Mouse (Mus musculus) frontal cortex, postnatal 10 days (tissue): ENCODE measurements at regions not wholly inside any gene's neighbourhood (a gene's known extent, or its start where the extent isn't known, plus 50 kb on each side); places are given as distances from the start of the nearest gene placed in this dataset.
A peak's percentile ranks its signal among the peaks of the same experiment; 100 is the strongest.

Experiments used
- DNase-seq, 2 experiments: peaks; one replicate each; pipeline ENCODE4 v3.0.0; 2022; ENCODE audit warnings: low spot score in 2 of 2, mixed read lengths in 1 of 2

- DNase-seq, result no peak
Measured at GRCm38 (mm10) chr13:39127942-39128341, 167.3 kb upstream of the Slc35b3 start.

- DNase-seq, result no peak
Measured at GRCm38 (mm10) chr13:39092058-39092457, 131.4 kb upstream of the Slc35b3 start.

GRCm38 (mm10) chr13:39084544-39084943 lies 123.9 kb upstream of the Slc35b3 start:
- DNase-seq, result no peak

- DNase-seq, result no peak
Measured at GRCm38 (mm10) chr13:39074211-39074610, 113.5 kb upstream of the Slc35b3 start.

GRCm38 (mm10) chr13:39032263-39032662 lies 71.6 kb upstream of the Slc35b3 start:
- no peak for DNase-seq

- no peak for DNase-seq
Measured at GRCm38 (mm10) chr13:39020168-39020567, 59.5 kb upstream of the Slc35b3 start.

- peak; percentile 26 to 68 for DNase-seq
Measured at GRCm38 (mm10) chr13:39011696-39012095, 51.0 kb upstream of the Slc35b3 start.
